Mouse (Mus musculus): ENCODE data around the gene A930004D18Rik.

Gene A930004D18Rik

DNA sequence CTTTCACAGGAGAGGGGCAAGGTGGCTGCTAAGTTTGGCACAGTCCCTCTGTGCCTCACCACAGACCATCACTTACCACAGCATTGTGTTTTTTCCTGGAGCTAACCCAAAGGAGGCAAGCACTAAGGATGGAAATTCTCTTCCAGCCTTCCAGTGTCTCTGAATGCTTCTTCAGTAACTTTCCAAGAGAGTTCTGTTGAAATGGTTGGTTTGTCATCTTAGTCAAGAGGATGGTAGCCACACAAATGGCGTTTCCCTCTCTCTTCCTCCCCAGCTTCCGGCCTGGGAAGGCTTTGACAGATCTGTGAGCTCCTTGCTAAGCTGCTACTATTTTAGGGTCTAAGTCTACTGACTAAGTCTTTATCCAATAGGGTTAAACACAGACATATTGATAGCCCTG is at the start of gene A930004D18Rik:
TSS of gene A930004D18Rik (minus strand) at position 247 of the 400 bp plus-strand sequence.
- DNase-seq: no peak

DNA sequence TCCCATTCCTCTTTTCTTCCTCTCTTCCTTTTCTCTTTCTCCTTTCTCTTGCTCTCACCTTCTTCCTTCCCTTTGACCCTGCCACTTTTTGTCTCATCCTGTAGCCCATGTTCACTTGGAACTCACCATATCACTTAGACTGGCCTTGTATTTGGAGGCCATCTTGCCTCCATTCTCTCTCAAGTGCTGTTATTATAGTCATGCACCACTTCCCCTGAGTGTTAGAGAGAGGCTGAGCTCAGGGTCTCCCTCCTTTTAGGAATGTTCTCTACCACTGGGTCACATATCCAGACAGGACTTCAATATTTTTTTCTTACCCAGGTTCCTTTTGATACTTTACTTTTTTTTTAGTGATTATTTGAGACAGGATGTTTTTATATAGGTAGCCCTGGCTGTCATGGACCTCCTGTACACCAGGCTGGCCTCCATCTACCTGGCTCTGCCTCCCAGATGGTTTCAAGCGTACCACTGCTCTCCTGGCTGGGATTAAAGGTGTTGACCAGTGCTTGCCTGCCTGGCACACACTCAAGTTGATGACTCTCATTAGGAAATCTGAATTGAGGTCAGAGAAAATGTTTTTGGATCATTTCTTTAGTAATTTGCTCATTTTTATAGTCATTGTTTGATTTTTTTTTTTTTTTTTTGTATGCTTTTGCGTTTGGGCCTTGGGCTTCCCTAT is 42.8 kb upstream of the A930004D18Rik start:
- no peak for DNase-seq

DNA sequence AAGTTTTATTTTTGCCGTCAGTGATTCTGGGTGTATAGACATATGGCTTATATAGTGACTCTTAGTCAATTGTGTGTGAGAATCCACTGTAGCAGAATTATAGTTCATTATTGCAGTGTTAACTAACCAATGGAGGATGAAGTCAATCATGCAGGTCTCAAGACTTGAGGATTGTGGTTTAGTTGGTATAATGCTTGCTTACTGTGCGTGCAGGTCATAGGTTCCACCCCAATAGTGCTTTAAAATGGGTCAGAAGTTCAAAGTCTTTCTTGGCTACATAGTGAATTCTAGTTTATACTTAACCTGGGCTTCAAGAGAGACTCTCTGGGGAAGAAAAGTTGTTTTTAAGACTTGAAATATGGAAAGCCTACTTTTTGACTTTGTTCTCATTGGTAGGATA is 34.4 kb upstream of the A930004D18Rik start:
- no peak for DNase-seq

DNA sequence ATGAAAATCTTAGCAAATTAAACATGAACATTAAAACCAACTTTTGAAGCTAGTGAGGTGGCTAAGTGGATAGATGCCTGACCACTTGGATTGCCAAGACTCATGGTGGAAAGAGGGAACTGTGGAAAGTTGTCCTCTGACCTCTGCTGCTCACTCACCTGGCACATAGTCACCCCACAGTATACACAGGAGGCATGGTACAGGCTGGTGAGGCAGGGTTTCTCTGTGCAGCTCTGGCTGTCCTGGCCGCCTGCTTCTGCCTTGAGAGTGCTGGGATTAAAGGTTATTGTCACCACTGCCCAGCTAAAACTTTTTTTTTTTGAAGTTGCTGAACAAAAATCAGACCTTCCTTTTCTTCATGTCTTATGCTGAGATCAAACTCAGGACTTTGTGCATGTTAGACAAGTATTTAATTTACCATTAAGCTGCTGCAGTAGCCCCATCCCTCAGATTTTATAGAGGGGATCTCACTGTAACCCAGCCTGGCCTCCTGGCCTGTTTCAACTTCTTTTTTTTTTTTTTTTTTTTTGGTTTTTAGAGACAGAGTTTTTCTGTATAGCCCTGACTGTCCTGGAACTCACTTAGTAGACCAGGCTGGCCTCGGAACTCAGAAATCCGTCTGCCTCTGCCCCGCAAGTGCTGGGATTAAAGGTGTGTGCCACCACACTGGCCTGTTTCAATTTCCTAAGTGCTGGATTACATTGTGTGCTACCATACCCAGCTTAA is 30.7 kb upstream of the A930004D18Rik start:
- no peak for DNase-seq

DNA sequence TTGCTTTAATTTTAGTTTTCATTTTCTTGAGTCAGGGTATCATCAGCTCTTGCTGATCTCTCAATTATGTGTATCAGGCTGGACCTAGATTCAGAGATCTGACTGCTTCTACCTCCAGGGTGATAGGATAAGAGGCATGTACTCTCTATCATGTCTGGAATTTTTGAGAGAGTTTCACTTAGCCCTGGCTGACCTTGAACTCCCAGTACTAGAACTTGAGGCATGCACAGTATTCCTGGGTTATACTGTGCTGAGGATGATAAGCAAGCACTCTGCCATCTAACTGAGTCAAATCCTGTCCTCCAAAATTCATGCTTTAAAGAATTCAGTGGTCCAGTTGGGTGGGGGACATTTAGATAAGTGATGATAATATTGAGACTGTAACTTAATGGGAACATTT is 28.9 kb upstream of the A930004D18Rik start:
- DNase-seq: no peak

DNA sequence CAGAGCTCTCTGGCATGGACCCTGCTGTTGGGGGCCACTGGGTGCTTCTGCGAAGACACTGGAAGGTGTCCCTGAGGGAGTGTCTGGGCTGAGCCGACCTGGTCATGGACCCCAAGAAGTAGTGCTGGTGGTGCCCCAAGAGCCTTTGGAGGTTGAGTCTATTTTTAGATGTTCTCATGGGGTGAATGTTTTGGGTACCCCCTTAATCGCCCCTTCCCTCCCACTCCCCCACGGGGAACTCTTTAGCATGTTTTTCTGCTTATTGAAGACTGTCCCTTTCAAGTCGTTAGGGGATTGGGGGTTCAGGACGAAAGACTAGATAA is 28.1 kb upstream of the A930004D18Rik start:
- DNase-seq: no peak

DNA sequence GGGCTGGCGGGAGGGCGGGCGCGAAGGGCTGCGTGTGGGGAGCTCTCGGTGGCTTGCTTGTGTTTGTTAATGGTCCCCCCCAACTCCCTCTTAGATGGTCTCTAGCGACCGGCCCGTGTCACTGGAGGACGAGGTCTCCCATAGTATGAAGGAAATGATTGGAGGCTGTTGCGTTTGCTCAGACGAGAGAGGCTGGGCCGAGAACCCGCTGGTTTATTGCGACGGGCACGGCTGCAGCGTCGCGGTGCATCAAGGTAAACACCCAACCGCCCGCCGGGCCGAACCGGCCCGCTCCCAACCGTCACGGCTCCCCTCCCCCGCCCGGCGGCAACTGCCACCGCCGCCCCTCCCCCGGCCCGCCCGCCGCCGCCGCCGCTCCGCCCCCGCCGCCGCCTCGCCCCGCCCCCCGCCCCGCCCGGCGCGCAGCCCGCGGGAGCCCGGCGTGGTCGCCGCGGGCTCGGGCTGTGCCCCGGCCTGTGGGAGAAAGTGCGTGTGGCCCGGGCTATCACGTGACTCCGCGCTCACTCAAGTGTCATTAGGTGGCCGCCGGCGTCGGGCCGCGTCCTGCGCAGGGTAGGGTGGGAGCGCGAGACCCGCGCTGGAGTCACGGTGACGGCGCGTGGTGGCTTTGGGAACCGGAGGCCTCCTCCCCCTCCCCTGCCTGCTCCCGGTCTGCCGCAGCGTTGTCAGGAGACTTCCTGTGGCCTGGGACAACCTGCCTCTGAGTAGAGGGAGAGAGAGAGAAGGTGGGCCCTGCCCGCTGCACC is 27.6 kb upstream of the A930004D18Rik start:
- DNase-seq: peak; percentile 77

DNA sequence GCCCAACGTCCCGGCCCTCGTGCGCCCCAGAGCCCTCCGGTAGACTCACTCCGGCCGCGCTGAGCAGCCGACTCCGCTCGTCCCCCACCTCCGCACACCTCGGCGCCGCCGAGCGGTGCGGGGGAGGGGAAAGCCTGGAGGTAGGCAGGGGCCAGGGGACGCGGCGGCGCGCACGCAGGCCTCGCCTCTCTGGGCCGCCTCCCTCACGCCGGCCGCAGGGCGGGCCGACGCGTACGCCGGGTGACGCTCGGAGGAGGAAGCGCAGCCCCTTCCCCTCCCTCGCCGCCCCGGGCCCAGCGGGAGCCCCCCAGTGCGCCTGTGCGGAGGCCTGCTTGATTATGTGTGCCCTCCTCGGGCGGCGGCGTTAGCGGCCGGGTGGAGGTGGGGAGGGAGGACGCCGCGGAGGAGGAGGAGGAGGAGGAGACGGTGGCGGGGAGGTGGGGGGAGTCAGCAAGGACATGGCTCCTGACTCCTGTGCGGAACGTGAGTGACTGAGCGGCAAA is 26.9 kb upstream of the A930004D18Rik start:
- peak; percentile 92 for DNase-seq

DNA sequence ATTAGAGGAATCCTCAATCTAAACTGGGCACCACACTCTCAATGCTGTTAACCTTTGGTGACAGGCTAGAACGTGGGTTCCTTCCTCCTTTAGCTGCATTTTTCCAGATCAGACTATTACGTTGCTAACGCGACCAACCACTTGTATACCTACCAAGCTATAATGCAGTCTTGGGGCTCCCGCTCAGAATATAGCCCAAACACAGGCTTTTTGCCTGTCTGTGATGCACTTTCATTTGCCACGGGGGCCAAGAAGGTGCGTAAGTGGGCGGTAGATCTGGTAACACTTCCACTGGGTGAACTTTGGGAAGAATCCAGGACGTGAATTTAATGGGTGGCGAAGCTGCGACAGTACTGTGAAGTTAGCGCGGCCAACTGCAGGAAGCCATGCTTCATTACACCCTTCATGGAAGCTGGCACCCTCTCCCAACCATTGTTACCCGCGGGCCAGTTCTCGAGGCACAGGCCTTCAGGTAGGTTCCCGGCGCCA is 26.3 kb upstream of the A930004D18Rik start:
- DNase-seq: peak; percentile 73

DNA sequence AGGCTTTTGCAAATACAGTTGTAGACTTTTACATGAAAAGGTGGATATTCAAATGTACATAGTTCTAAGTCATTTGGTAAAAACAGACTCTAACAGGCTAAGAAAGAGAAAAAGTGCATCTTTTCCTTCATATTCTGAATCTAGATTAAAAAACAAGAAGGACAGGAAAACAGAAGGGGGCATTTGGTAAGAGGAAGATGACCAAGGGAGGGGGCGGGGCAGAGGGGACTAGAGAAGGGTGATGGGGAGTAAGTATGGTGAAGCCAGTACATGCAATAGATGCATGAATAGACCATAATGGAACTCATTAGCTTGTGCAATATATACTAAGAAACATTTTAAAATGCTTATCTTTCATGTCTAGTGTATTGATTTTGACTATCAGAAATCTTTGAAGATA is 22.9 kb upstream of the A930004D18Rik start:
- no peak for DNase-seq

DNA sequence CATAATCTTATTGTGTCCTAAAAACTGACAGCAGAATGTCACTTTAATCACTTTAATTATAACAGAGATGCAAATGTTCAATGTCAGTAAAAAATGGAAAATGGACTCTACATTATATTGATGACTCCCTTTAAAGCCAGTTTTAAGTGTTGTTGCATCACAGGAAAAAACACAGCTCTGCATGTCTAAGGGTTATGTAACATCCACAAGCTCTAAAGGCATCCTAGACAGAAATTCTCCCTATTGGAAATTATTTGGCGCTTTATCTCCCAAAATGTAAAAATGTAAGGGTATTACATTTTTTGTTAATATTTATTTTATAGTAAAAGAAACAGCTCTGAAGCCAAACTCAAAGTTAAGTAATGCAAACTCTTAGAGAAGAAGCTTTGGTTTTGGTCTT is 22.4 kb upstream of the A930004D18Rik start:
- DNase-seq: no peak

DNA sequence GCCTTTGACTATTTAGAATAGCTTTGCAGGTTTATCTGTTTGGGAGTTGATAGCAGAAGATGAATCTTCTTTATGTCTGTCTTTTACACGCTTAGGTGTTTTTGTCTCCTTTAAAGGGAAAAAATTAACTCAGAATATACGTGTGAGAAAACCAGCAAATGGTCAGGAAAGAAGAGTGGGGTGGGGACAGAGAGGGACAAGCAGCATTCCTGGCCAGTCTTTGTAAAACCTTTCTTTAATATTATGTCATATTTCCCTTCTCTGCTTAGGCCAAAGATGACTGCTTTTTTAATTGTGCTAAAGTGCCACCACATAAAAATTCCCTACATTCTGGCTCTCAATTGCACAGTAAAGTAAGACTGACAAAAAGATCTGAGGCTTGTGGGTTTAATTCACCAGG is 21.5 kb upstream of the A930004D18Rik start:
- DNase-seq: no peak

DNA sequence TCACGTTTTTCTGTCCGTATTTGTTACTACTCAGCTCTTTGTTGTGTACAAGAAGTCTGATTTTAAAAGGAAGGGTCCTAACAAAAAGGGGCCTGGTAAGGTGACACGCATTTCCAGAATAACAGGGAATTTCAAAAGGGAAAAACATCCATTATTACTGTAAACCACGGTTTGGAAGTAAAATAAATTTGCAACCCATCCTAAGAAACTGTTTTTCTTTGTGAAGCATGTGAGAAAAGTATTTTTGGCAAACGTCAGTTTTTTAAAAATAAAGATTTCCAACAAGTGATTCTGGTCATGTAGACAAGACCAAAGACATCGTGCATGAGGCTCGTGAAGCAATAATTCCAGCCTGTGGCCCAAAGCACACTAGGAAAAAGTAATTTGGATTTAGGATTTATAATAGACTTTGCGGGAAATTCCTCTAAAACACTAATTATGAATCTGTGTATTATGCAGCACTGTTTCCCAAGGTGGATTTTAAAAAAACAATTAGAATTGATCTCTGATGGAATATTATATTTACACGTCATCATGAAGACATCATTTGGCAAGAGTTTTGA is 20.7 kb upstream of the A930004D18Rik start:
- DNase-seq: no peak

DNA sequence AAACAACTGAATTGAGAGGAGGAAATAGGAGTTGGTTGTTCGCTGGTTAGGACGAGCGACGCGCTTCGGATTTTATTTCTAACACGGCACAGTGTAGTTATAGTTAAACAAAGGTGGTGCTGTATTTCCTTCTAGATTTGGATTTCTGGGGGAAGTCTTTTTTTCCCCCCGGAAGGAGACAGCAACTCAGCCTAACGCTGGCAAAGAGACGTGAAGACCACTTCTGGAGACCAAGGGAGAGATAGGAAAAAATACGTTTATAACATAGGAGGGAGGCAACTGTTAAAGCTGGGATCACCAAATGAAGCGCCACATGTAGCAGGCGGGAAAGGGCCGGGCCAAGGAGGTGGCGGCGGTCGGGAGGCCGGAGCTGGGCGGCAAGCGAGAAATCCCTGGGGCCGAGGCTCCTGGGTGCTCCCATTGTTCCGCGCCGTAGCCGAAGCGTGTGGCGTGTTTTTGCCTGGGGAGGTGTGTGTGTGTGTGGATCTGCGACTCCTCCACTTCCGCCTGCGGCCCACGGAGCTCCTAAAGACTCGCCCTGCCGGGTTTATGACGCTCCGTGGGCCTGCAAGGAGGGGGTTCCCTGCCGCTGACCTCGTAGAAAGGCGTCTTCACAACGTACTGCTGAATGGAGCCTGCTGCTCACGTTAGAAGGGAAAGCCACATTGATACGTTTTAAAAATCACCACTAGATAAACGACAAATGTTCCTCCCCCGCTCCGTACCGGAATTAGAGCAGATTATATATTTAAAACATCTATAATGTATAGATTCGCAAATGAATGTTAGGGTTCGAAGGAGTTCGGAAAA is 20.0 kb upstream of the A930004D18Rik start:
- peak; percentile 75 for DNase-seq

DNA sequence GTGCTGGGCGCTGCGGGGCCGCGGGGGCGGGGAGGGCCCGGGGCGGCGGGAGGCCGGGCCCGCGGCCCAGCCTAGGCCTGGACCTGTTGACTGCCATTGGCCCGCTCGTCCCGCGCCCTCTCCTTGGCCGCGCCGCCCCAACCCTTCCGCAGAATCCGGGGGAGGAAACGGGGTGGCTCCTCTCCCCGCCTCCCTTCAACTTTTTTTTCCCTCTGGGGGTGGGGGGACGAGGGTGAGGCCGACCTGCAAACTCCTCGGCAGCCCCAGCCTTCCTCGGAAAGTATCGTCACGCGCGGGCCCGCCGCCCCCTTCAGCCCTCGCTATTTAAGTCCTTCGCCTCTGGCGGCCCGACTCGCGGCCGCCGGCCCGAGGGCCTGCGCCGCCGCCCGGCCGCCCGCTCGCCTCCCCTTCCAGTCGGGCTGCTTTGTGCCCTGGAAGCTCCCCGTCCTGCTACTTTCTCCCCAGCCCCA is 19.3 kb upstream of the A930004D18Rik start:
- DNase-seq: peak; percentile 97

DNA sequence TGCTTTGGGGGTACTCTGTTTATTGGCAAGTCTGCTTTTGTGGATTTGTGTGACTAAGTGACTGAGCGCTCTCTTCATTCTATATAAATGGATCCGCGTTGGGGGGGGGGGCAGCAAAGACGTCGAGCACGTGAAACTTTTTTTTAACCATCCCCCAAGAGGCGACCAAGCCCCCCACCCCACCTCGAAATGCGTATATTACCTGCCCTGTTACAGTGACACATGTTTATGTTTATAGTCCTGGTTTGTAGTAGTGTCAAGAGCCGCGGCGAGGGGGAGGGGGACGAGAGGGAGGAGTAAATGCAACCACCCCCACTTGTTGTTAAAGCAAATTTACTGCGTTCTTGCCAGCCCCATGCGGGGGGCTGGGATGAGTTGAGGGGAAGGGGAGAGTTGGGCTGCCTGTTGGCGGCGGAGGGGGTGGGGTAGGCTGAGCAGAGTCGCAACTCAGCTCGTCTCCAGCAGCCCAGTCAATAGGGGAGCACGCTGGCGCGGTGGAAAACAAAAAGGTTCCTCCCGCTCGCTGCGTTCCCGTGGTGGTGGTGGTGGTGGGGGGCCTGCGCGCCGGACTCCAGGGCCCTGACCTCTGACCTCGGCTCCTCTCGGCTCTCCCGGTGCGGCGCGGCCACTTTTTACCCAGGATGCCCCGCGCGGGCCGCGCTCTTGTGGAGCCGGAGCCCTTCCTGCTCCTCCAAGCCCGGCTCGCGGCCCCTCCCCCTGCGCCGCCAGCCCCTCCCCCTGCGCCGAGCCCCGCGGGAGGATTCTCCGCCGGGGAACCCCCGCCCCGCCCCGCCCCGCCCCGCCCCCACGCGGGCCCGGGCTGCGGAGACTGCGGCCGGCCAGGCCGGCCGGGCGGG is 18.6 kb upstream of the A930004D18Rik start:
- peak; percentile 96 for DNase-seq

DNA sequence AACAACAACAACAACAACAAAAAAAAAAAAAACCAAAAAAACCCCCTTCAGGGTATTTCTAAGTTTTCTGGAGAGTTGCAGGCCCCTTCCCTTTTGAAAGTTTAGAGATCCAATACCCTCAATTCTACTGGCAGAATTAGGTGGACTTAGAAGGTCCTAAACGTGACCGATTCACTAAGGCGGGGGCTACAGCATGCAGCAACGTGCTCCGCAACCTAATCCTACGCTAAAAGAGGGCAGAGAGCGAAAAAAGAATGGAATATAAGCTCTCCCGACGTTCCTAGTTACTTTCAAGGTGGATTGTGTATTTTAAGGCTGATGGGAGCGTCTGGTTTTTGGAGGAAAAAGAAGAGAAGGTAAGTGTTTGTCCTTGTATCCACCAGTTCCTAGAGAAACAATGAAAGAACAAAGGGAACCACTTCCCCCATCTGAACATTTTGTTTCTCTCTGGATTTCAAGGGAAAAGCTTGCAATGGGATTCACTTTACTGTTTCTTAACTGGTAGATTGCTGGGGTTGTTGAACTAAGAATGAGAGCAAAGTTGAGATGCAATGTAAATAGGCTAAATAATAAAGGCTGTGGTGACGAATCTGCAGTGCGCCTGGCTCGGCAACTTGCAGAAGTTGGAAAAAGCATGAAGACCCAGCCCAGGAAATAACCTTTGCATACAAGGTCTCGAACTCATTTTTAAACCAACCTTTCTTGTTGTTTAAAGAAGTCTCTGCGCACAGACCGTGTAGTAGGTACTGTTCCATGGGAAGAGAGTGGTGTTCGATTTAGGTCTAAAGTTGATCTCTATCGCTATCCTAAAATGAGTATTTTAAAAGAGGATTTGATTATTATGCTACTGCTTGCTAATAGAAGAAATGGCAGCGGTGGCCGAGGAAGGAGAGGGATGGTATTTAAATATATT is 17.7 kb upstream of the A930004D18Rik start, which contains the start of gene Mllt10:
TSS of gene Mllt10 (plus strand) at position 222 of the 913 bp plus-strand sequence.
- no peak for DNase-seq

DNA sequence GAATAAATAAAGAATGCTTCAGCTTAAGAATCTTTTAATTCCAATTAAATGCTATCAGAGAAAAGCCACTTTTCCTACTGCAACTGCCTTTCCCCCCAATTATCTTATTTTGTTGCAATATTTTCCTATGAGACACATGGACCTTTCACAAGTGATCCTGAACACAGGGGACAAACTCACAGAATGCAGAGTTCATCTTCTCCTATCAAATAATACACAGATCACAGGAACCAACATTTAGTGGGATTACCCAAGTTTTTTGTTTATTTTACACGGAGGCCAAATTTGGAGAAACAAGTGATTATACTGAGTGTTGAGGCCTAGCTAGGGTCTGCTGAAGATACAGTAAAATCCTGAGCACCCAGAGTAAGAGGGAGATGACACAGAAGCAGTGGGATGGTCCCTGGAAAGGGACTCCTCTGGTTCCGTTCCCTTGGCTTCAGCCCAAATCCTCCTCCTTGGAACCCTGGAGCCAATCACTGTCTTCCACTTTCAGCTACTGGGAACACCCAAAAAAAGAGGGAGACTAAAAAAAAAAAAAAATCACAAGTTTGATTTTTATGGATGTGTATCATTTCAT is 16.5 kb upstream of the A930004D18Rik start:
- peak; percentile 71 for DNase-seq

DNA sequence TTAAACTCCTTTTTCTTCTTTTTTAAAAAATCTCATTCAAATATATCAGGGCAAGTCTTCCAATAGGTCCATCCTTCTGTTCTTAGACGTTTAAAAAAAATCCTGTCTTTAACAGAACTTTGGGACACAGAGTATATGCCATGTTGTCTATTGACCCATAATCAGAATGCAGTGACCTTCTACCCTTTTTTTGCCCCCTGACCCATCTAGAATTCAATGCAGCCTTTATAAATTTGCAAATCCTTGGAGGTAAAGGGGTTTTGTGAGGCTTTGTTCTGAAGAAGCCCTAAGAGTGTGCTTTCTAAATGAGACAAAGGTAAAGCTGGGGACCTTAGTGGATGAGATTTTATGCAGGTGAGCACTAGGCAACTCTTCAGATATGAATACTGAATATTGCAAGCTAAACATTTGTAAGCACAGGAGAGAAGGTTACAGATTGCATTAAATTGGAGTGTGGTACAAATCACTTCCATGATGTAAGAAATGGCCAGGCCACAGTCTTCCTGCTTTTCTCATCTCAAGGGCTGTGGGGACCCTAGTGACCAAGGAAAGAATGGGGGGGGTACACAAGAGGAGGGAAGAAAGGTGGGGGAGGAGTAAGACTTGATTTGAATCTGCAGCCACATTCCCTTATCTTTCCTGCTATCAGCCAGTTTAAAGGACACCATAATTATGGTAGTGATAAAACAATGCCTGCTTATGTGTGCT is 15.9 kb upstream of the A930004D18Rik start:
- DNase-seq: no peak

All from lung, postnatal 36 days (tissue).